Mouse (Mus musculus): ENCODE results near the gene Tbx2. TPM values are rescaled to one million over a fixed set of nuclear protein-coding genes. Genes with fewer than 3 reads are reported as not detected.

The Tbx2 gene
- total and polyA plus RNA-seq, 3 experiments = 0.01 TPM; not detected in 2

GRCm38 (mm10) chr11:85842596-85843346 lies 10.4 kb downstream of the Tbx2 start:
- Histone ChIP-seq H3K9me3 (replicated peaks; ENCODE audit: insufficient read depth, low read length) (no peaks in the 10 kb centered on the region), H3K4me1 (ENCODE audit: control insufficient read depth in 1 of 2, insufficient read depth in 2 of 2, low read length in 2 of 2) (no peaks in the 10 kb centered on the region; a peak in 1 of 4 replicates), H3K27ac (ENCODE audit: control insufficient read depth, low read depth, low read length) (peak overlapping the region; percentile 48), H3K27me3 (ENCODE audit: control insufficient read depth in 1 of 2, insufficient read depth in 2 of 2, low read length in 2 of 2) (no peaks in the 10 kb centered on the region), H3K4me3 (ENCODE audit: control insufficient read depth in 1 of 2, insufficient read depth in 1 of 2, low read depth in 2 of 2, low read length in 2 of 2) (peak overlapping the region; percentile 88 to 100), H3K36me3 (ENCODE audit: control insufficient read depth in 1 of 2, insufficient read depth in 2 of 2, low read length in 2 of 2) (no peaks in the 10 kb centered on the region), H3K9ac (ENCODE audit: control insufficient read depth, low read depth, low read length, poor library complexity, severe bottlenecking) (peak overlapping the region; percentile 83), H3K79me2 (ENCODE audit: control insufficient read depth, insufficient read depth, low read length, poor library complexity) (no peaks in the 10 kb centered on the region; the same call in 1 of the 2 replicates)
- TF ChIP-seq GATA1 (IDR thresholded peaks at IDR 0.05; ENCODE audit: low read depth, low read length) = no peak
- 0 out of 2 replicates have a peak, but pooled peaks have one; percentile 68 for TF ChIP-seq CHD1 (IDR thresholded peaks at IDR 0.05; ENCODE audit: low read depth, low read length)
- TF ChIP-seq SIN3A (IDR thresholded peaks at IDR 0.05; ENCODE audit: low read length) = no peak
- TF ChIP-seq MAX (IDR thresholded peaks at IDR 0.05; ENCODE audit: low read length) = peak; percentile 28; the same call in 1 of the 2 replicates
- TF ChIP-seq ETS1 (IDR thresholded peaks at IDR 0.05; ENCODE audit: low read depth, low read length) = no peak
- peak; percentile 67 for TF ChIP-seq NRF1 (IDR thresholded peaks at IDR 0.05; ENCODE audit: insufficient read depth, low read depth, low read length, poor library complexity, severe bottlenecking)
- TF ChIP-seq MYB (IDR thresholded peaks at IDR 0.05; ENCODE audit: low read depth, low read length) = no peak
- no peak for TF ChIP-seq E2F4 (IDR thresholded peaks at IDR 0.05; ENCODE audit: borderline replicate concordance, low read depth, low read length)
- no peak for TF ChIP-seq EP300 (IDR thresholded peaks at IDR 0.05; ENCODE audit: low read depth in 1 of 2, low read length in 2 of 2)
- no peak for TF ChIP-seq TCF12 (IDR thresholded peaks at IDR 0.05; ENCODE audit: low read depth, low read length)
- TF ChIP-seq MXI1 (IDR thresholded peaks at IDR 0.05; ENCODE audit: low read depth, low read length) = peak; percentile 75
- TF ChIP-seq NELFE (IDR thresholded peaks at IDR 0.05; ENCODE audit: low read depth, low read length) = peak; percentile 71
- peak; percentile 11; the same call in 1 of the 2 replicates for TF ChIP-seq RCOR1 (IDR thresholded peaks at IDR 0.05; ENCODE audit: low read depth, low read length)
- TF ChIP-seq ZMIZ1 (IDR thresholded peaks at IDR 0.05; ENCODE audit: low read depth, low read length) = peak; percentile 64; the same call in 1 of the 2 replicates
- peak in 1 of 2 experiments; percentile 37; a peak in 1 of 4 replicates for TF ChIP-seq POLR2A (IDR thresholded peaks at IDR 0.05; ENCODE audit: control insufficient read depth in 1 of 2, insufficient read depth in 1 of 2, low read depth in 1 of 2, low read length in 2 of 2, poor library complexity in 1 of 2)
- no peak for TF ChIP-seq ZNF384 (IDR thresholded peaks at IDR 0.05; ENCODE audit: low read depth, low read length)
- TF ChIP-seq MYC (IDR thresholded peaks at IDR 0.05; ENCODE audit: low read depth, low read length) = peak; percentile 81; the same call in 1 of the 2 replicates
- TF ChIP-seq POLR2AphosphoS2 (IDR thresholded peaks at IDR 0.05; ENCODE audit: low read length) = no peak
- no peak for DNase-seq (ENCODE audit: low read depth, low spot score)

- Histone ChIP-seq H3K27me3 (ENCODE audit: control insufficient read depth in 1 of 2, insufficient read depth in 2 of 2, low read length in 2 of 2) (no peaks in the 10 kb centered on the region), H3K9me3 (replicated peaks; ENCODE audit: insufficient read depth, low read length) (no peaks in the 10 kb centered on the region), H3K27ac (ENCODE audit: control insufficient read depth, low read depth, low read length) (peak overlapping the region; percentile 48), H3K9ac (ENCODE audit: control insufficient read depth, low read depth, low read length, poor library complexity, severe bottlenecking) (peak overlapping the region; percentile 83), H3K79me2 (ENCODE audit: control insufficient read depth, insufficient read depth, low read length, poor library complexity) (no peaks in the 10 kb centered on the region; the same call in 1 of the 2 replicates), H3K36me3 (ENCODE audit: control insufficient read depth in 1 of 2, insufficient read depth in 2 of 2, low read length in 2 of 2) (no peaks in the 10 kb centered on the region), H3K4me1 (ENCODE audit: control insufficient read depth in 1 of 2, insufficient read depth in 2 of 2, low read length in 2 of 2) (peaks cover 0 to 3% of the 10 kb centered on the region in 2 experiments; a peak in 2 of 4 replicates), H3K4me3 (ENCODE audit: control insufficient read depth in 1 of 2, insufficient read depth in 1 of 2, low read depth in 2 of 2, low read length in 2 of 2) (peak overlapping the region; percentile 88 to 100)
- DNase-seq (ENCODE audit: low read depth, low spot score) = peak; percentile 96
- TF ChIP-seq UBTF (IDR thresholded peaks at IDR 0.05; ENCODE audit: borderline replicate concordance, insufficient read depth, low read depth, low read length) (peak; percentile 94), USF2 (IDR thresholded peaks at IDR 0.05; ENCODE audit: borderline replicate concordance in 1 of 2, insufficient read depth in 1 of 2, low read depth in 1 of 2, low read length in 2 of 2) (no peak), HCFC1 (IDR thresholded peaks at IDR 0.05; ENCODE audit: low read depth, low read length) (peak; percentile 53), SMC3 (IDR thresholded peaks at IDR 0.05; ENCODE audit: low read depth, low read length) (peak; percentile 87), SIN3A (IDR thresholded peaks at IDR 0.05; ENCODE audit: low read length) (peak; percentile 84), ZNF384 (IDR thresholded peaks at IDR 0.05; ENCODE audit: low read depth, low read length) (no peak), TAL1 (IDR thresholded peaks at IDR 0.05; ENCODE audit: low read length) (no peak), EP300 (IDR thresholded peaks at IDR 0.05; ENCODE audit: low read depth in 1 of 2, low read length in 2 of 2) (no peak), TCF12 (IDR thresholded peaks at IDR 0.05; ENCODE audit: low read depth, low read length) (peak; percentile 41; the same call in 1 of the 2 replicates), RAD21 (IDR thresholded peaks at IDR 0.05; ENCODE audit: low read depth, low read length) (peak; percentile 55), ZC3H11A (IDR thresholded peaks at IDR 0.05; ENCODE audit: low read depth, low read length) (no peak; the same call in 1 of the 2 replicates), POLR2AphosphoS2 (IDR thresholded peaks at IDR 0.05; ENCODE audit: low read length) (no peak), MAZ (IDR thresholded peaks at IDR 0.05; ENCODE audit: low read depth, low read length) (peak; percentile 94; the same call in 1 of the 2 replicates), USF1 (IDR thresholded peaks at IDR 0.05; ENCODE audit: low read depth, low read length) (no peak), CHD1 (IDR thresholded peaks at IDR 0.05; ENCODE audit: low read depth, low read length) (0 out of 2 replicates have a peak, but pooled peaks have one; percentile 3), MAX (IDR thresholded peaks at IDR 0.05; ENCODE audit: low read length) (peak; percentile 2), NELFE (IDR thresholded peaks at IDR 0.05; ENCODE audit: low read depth, low read length) (no peak; the same call in none of the 2 replicates), CHD2 (IDR thresholded peaks at IDR 0.05; ENCODE audit: low read length) (no peak)
These were observed 11.0 kb downstream of the Tbx2 start for GRCm38 (mm10) chr11:85843347-85843692.

Measured in MEL (cell line).